Mouse (Mus musculus) forelimb bud, embryonic 11.5 days (tissue): Measurements from ENCODE around the gene Zdhhc7.
A peak's percentile ranks its signal among the peaks of the same experiment; 100 is the strongest.

ENCODE experiments used
- DNase-seq: peaks from one replicate; pipeline ENCODE4 v3.0.0-alpha.2; 2012; ENCODE audit warnings: low read depth, low spot score

The Zdhhc7 gene

DNA sequence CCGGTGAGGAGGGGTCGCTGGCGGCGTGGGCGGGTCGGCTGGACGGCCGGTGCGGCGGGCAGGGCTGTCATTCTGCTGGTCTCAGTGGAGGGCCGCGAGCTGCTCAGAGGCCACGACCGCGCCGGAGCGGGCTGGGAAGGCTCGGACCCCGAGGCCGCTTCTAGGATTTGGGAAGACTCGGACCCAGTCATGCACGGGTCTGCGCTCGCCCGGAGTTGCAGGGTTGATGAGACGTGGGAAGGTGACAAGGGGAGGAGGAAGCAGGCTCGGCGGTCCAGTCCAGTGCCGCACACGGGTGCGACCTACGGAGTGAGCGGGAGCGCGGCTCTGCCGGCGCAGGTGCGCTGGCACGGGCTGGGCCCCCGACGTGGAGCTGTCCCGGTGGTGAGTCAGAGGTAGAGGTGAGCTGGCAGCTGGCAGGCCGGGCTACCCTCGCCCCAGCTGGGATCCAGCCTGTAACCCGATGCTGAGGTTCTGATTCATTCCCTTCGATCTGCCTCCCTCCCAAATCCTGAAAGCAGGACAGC lies 13.1 kb upstream of the Zdhhc7 start:
- DNase-seq: no peak

DNA sequence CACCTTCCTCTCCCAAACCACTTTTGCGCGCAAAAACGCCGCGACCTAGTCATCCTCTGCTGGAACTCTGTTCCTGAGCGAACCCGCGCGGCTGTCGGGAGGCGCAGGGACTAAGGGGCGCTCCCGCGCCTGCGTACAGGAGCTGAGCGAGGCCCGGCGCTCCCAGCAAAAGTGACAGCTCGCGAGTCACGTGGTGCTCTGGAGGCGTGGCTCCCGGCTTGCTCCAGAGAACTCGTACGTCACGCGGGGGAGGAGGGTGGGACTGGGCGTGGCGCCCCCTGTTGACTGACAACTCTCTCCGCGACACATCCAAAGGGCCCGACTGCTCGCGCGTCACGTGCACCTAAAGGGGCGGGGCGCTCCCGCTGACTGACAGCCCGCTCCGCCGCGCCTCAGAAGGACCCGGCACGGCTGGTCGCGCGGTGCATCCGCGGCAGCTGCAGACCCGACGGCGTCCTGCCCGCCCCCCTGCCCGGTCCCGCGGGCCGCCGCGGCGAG lies 12.5 kb upstream of the Zdhhc7 start, which contains the start of gene 6430548M08Rik:
6430548M08Rik (plus strand) TSS at position 395 of the 498 bp plus-strand sequence.
- peak; percentile 100 for DNase-seq

DNA sequence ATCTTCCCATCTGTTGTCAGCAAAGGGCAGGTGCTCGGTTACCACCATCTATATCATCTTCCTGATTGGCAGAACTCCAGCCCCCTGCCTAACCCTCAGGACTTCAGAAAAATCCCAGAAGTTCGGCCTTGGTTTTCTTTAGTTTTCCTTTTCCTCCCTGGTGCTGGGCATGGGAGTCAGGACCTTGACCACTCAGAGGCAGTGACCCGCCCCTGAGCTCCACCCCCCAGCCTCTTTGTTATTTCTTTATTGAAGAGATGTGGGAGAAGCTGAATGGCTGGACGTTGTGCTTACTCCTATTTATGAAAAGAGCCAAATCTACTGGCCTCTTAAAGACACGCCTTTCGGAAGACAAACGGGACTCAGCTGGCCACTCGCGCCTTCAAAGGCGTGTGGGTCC lies 12.0 kb upstream of the Zdhhc7 start:
- DNase-seq: no peak

DNA sequence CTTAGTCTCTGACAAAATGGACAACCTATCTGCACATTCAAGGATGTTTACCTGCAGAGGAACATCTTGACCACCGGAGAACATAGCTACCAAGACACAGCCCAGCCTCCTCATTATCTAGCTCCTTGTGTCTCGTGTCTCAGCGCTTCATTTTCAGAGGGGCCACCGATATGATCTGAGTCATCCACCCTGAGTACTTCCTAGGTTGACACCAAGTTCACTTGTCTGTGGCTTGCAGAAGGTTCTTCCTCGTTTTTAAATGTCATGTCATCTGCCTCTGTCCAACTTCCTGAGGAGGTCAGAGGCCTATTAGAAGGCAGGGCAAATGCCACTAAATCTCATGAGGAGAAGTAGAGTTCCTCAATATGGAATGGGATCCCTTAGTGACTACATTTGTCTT lies 11.3 kb upstream of the Zdhhc7 start:
- no peak for DNase-seq

DNA sequence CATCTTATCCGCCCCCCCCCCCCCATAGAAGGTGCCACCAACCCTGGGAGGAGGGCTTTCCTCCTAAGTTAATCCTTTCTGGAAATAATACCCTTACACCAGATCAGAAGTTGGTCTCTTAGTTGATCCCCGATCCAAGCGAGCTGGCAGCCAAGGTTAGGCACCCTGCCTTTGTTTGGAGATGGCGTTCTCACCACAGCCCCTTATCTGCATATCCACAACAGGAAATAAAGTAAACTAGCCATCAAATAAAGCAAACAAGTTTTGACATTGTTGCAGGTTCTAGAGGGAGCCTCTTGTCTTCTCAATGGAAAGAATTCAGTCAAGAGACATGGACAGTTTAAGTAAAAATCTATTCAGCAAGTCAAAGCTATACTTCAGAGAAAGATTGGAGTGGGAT lies 10.1 kb upstream of the Zdhhc7 start:
- no peak for DNase-seq

DNA sequence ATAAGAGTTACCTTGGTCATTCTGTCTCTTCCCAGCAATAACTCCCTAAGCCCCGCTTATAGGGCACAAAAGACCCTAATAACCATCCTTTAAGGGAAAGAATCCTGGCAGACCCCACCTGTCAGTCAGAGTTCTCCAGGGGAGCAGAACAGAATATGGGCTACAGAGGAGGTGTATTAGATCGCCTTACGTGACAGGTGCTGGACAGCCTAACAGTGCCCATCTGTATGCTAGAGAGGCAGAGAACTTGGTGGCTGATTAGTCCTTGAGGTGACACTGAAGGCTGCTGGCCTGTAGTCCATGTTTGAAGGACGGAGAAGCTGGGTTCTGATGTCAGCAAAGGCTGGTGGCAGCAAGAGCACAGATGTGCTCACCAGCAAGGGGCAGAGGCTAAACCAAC lies 9.7 kb upstream of the Zdhhc7 start:
- no peak for DNase-seq

DNA sequence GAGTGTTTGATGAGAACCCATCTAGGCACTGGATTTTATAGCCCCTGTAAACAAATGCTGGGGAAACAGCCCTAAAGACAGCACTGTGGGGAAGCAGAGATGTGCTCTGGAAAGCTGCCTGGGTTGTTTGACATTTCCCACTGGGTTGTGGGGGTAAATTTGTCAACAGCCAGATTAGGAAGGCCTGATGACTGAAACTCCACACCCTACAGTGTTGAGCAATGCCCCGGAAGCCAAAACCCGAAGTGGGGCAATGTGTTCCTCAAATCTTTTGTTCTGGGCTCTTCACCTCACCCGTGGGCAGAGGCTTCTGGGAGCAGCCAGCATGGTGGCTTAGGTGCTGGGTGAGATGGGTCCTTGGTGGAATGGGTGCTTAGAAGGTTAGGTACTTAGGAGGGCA lies 7.9 kb upstream of the Zdhhc7 start:
- no peak for DNase-seq

DNA sequence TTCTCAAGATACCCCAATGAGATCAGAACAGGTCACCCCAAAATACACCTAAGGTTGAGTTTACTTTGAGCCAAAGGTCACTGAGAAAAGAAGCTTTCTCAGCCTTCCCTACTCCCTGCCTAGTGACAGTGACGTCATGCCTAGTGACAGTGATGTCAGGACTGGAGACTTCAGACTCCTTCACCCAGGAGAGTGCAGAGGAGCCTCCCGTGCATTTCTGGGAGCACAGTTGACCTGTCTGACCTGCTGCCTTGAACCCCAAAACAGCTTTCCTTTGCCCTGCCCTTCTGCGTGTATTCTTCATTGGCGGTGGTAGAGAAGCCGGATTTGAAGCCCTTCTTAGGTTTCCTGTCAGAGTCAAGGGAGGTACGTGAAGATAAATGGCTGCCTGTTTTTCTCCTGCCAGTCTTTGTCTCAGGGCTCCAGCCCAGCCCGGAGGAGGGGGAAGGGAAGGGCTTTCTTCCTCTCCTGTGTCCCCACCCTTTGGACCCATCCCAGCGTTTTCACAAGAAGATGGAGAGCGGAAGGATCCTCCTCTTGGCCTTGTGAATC lies 3.5 kb upstream of the Zdhhc7 start:
- DNase-seq: no peak

DNA sequence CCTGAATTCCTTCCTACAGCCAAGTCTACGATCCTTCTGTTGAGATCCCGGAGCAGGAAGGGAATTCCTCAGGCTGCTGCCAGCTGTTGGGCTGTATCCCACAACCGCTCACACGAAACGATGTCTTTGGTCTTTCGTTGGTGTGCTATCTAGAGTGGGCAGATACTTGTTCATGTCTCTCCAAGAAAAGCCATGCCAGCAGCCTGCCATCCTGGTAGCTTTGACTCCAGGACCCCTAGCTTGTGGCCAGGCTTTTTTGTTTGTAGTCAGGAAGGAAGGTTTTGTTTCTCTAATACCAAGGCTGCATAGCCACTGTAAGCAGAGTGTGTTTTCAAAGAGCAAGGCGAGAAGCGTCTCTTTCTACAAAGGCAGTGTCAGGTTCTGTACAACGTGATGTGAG lies 2.6 kb upstream of the Zdhhc7 start:
- DNase-seq: no peak

DNA sequence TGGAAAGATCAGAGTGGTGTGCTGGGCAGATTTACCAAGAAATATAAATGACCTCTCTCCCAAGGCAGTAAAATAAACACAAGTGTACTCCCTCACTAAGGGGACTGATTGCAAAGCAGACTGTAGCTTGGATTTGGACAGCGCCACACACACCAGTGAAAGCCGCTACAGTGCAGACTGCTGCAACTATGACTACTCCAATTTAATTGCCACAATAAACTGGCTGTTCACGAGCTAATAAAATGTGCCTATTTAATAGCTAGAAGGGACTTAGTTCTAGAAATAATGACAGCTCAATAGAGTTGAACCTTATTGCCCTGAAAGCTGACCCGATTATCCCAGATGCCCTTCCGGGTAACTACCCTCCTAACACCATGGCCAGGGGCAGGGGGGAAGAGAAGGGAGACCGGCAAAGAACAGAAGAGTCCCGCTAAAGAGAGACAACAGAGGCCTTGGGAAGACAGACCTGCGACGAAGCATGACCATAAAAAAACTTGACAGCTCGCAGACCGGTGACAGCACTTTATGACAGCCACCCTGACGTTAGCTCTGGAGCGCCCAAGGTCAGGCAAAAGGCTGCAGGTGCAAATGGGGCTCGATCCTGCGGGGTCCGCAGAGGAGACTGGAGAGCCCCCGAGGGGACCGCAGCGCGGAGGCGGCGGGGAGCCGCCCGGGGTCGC lies 754 bp downstream of the Zdhhc7 start:
- peak; percentile 65 for DNase-seq

DNA sequence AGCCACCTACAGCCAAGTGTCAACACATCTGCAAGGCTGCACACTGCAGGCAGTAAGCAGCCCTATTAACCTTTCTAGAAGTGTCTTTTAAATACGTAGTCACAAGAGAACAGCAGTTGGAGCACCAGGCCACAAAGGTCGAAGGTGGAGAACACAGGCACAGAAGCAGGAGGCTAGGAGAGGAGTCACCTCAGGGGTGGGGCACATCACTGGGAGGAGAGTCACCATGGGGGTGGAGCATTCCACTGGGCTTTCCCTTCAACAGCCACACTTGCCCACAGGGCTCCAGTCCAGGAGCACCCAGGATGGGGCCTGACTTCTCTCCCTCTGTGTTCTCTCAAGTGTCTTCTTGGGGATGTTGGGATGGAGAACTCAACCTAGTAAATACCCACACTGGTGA lies 4.8 kb downstream of the Zdhhc7 start:
- no peak for DNase-seq

DNA sequence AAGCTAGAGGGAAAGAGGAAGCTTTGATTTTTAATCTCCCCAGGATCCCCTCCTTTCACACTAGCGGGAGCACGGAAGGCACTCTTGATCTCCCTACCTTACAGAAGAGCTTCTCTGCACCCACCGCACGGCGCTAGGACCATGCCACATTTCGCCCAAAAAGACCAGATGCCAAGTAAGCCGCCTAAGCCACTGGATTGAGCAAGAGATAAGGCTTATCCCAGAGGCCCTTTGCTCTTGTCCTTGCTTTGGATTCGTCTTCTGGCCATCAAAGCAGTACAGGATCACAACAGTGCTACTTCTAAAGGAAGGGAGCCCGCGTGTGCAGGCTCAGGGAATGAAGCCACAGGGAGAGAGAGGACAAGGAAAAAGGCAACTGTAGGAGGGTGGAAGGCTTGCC lies 6.5 kb downstream of the Zdhhc7 start:
- DNase-seq: no peak

DNA sequence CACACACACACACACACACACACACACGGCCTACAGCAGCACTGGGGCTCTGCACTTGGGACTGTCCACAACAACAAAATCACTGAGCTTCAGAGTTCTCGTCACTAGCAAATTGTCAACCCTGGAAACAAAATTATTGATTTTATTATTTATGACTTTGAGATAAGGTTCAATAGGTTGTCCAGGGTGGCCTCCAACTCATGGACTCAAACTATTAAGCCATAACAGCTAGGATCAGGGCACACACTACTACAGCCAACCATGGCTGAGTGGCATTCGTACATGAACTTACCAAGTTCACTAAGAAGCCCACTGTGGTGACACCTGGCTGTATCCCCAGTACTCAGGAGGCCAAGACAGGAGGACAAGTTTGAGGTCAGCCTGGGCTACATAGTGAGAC lies 8.2 kb downstream of the Zdhhc7 start:
- no peak for DNase-seq

DNA sequence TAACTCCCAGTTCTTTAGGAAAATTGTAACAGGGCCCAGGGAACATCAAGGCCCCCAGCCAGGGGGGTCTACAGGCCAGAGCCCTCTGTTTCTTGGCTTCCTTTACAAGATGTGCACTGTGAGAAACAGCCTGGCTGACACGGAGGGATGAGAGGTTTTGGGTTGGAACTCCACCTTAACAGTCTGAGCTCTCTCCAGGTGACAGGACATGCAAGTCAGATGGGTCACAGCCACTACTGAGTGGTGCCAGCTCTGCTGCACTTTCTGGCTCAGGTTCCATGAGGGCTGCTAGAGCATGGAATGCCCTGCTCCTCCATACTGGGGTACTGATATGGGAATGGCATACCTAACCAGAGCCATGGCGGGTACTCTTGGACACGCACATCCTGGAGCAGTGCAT lies 10.2 kb downstream of the Zdhhc7 start:
- no peak for DNase-seq

DNA sequence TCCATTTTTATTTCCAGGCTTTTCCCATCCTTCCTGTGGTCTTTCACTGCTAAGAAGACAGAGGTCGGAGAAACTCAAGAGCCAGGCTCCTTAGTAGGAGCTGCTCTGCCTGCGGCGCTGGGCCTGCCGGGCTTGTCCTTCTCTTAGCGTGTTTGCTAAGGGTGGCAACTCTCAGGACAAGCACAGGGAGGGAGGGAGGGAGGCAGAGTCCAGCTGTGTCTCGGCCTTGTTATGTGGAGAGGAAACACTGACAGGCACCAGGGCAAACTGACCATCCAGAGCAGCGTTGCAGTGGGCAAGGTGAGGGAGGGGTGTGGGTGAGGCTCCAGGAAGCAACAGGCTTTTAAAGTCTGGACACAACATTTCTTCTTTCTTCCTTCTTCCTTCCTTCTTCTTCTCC lies 11.8 kb downstream of the Zdhhc7 start:
- no peak for DNase-seq

DNA sequence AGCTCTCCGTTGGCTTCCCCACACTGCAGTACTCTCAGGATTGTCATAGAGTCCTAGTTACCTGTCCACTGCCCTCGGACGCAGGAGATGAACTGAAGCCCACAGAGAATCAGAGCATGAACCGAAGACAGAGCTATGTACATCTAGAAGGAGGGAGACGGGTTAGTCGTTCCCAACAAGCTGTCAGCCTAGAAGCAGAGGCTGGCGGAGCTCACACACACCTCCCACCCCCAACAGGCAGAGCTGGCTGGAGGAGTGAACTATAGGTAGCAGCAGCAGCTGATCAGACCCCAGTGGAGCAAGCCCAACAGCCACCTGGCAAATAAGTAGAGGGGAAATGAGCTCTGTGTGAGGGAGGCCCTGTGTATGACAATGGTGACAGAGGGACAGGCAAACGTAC lies 16.5 kb downstream of the Zdhhc7 start:
- no peak for DNase-seq

DNA sequence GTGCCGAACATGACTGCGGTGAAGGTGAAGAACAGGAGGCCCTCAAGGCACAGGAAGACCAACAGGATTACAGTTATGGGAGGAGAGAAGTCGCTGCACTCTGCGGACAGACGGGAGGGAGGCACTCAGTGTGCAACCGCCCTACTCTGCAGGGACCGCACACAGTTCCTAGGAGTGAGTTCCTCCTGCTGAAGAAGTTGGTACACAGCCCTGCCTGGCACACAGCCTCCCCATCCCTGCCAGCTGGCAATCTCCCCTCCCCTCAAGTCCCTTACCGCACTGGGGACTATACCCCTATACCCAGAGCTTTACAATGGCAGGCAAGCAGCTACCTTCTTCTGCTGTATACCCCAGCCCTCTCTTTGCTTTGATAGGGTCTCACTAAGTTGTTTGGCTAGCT lies 18.0 kb downstream of the Zdhhc7 start:
- no peak for DNase-seq

DNA sequence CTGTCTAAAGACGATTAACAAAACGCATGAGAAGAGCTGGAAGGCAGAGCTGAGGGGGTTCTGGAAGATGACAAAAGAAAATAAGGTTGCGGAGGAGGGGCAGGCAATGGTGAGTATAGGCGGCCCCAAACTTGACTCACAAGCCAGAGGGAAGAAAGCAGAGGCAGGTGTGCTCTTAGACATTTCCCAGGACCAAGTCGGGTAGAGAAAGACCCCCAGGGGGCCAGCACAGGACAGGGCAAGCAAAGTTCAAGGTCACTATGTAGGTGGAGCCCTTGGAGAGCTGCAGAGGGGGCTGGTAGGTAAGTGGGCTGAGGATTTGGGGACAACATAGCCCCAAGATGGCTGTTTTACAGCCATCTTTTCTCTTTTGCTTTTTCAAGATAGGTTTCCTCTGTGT lies 21.9 kb downstream of the Zdhhc7 start:
- DNase-seq: no peak

DNA sequence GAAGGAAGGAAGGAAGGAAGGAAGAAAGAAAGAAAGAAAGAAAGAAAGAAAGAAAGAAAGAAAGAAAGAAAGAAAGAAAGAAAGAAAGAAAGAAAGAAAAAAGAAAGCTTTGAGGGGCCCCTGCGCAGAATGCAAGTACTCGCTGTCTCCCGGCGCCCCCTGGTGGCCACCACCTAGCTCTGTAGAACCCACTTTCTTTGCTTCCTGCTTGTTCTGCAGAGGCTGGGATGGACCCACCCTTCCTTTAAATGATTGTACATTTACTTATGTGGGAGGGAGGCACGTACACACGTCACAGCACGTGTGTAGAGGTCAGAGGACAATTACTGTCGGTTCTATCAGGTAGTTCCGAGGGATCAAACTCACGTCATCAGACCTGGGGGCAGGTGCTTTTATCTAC lies 23.2 kb downstream of the Zdhhc7 start:
- peak; percentile 67 for DNase-seq

DNA sequence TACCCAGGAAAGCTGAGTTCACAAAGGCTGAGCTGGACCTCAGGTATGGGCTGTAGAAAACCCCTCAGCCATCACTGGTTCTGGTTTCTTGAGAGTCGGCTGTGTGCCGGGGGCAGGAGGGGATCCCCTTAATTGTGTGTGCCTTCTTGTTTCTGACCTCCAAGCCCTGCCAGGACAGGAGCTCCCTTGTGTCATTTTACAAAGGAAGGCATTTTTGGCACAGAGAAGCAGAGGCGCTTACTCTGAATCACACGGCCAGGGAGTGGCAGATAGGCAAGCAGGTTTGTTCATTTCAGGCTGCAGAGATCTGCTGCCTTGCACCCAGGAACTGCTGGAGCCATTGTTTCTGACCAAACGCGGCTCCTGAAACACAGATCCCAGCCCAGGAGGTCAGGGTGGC lies 25.9 kb downstream of the Zdhhc7 start:
- DNase-seq: no peak

DNA sequence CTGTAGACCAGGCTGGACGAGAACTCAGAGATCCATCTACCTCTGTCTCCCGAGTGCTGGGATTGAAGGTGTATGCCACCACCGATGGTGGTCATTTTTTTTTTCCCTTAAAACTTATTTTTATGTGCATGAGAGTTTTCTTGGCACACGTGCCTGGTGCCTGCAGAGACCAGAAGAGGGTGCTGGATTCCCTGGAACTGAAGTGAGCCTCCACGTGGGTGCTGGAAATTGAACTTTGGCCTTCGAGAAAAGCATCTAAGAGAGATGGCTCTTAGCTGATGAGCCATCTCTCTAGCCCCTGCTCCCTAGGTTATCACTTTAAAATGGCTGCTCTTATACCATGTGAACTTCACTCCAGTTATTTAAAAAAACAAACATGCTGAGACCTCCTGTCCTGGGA lies 26.8 kb downstream of the Zdhhc7 start:
- no peak for DNase-seq

DNA sequence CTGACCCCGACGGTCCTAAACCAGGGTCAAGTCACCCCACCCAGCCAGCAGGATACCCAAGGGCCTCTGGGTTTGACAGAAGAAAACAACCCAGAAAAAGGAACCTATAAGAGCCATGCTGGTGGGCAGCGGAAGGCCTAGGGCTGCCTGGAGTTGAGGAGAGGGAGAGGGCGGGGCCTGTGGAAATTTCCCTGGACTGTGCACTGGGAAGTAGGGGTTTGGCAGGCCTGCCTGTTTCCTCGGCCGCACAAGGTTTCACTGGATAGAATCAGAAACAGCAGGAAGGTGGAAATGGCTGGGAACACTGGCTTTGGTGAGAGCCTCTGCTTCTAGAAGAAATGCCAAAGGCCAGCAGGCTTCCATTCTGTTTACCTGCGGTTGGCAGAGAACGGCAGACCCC lies 28.5 kb downstream of the Zdhhc7 start:
- DNase-seq: no peak

DNA sequence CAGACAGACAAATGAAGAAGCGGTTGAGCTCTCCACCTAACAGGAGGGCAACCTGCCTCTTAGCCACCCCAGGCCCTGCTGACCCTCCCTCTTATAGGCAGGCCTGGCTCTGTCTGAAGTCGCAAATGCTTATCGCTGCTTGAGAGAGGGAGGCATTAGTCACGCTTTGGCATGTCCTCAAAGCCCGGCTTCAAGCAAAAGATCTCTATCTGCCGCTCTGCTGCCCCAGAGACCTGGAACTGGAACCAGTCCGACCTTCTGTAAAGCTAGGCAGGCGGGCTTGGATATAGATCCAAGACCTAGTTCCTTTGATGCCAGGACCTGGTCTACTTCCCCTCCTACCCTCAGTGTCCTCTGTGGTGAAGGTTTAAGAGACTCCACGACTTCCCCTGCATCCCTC lies 29.0 kb downstream of the Zdhhc7 start:
- DNase-seq: no peak
